Mouse (Mus musculus): ENCODE results near the gene Nostrin. TPM values are rescaled to one million over a fixed set of nuclear protein-coding genes. Genes with fewer than 3 reads are reported as not detected.

Nostrin gene
- total and polyA plus RNA-seq, 2 experiments from 2014 or later = 2.6 to 2.8 TPM

DNA sequence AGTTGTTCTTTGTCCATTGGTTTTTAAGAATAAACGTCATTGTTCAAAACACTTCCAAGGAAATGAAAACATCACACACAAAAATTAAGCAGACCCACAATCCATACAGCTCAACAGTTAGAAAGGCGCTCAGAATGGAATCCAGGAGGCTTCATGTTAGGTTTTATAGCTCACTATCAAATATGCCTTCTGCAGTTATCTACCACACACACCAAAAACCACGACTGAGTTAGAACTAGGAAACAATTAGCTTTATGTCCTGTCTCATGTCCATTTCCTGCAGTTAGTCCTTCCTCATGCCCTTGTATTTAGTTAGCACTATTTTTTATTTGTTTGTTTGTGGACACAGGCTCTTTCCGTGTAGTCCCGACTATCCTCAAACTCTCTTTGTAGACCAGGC is 55.5 kb downstream of the Nostrin start:
- no peak overlapping the region for H3K4me2 ChIP-seq (ENCODE audit: low read depth)
- no peaks in the 10 kb centered on the region for H3K4me1 ChIP-seq (ENCODE audit: insufficient read depth)
- TF ChIP-seq CTCF (IDR thresholded peaks at IDR 0.05; ENCODE audit: low read depth) = no peak
- no peaks in the 10 kb centered on the region for H3K36me3 ChIP-seq (ENCODE audit: insufficient read depth)
- H3K4me3 ChIP-seq (ENCODE audit: low read depth, low read length) = no peak overlapping the region
- H3K9me3 ChIP-seq (ENCODE audit: low read length) = no peaks in the 10 kb centered on the region
- WGBS = 92% methylated on average over 5 of the region's 5 CpGs
- H3K27ac ChIP-seq (ENCODE audit: low read depth, low read length) = no peak overlapping the region
- ATAC-seq (no peak), DNase-seq (no peak)
- H3K27me3 ChIP-seq (ENCODE audit: insufficient read depth, low read length) = no peaks in the 10 kb centered on the region
- no peak overlapping the region for H3K9ac ChIP-seq

- WGBS = 83% methylated on average over 5 of the region's 5 CpGs
- H3K4me2 ChIP-seq (ENCODE audit: low read depth) = no peak overlapping the region
- no peaks in the 10 kb centered on the region for H3K27me3 ChIP-seq (ENCODE audit: insufficient read depth, low read length)
- ATAC-seq (no peak), DNase-seq (no peak)
- H3K9ac ChIP-seq = no peak overlapping the region
- no peaks in the 10 kb centered on the region for H3K36me3 ChIP-seq (ENCODE audit: insufficient read depth)
- no peaks in the 10 kb centered on the region for H3K4me1 ChIP-seq (ENCODE audit: insufficient read depth)
- H3K27ac ChIP-seq (ENCODE audit: low read depth, low read length) = no peak overlapping the region
- H3K4me3 ChIP-seq (ENCODE audit: low read depth, low read length) = no peak overlapping the region
- no peaks in the 10 kb centered on the region for H3K9me3 ChIP-seq (ENCODE audit: low read length)
- no peak for TF ChIP-seq CTCF (IDR thresholded peaks at IDR 0.05; ENCODE audit: low read depth)
Measured at GRCm38 (mm10) chr2:69193555-69193954, 58.0 kb downstream of the Nostrin start.

DNA sequence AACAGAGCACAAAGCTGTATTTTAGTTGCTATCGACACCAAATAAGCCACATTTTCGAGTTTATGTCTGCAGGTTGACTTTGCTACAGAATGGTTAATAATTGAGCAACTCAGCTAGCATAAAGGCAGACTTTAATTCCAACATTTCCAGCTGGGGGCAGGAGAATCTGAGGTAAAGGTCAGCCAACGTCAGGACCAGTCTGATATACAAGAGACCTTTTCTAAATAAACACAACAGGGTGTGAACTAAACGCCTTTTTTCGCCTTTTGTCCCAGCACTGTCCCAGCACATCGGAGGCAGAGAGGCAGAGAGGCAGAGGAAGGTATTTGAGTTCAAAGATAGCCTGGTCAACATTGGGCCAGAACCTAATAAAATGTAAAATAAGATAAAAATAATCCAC is 69.6 kb downstream of the Nostrin start:
- 15% methylated on average over 6 of the region's 6 CpGs for WGBS

DNA sequence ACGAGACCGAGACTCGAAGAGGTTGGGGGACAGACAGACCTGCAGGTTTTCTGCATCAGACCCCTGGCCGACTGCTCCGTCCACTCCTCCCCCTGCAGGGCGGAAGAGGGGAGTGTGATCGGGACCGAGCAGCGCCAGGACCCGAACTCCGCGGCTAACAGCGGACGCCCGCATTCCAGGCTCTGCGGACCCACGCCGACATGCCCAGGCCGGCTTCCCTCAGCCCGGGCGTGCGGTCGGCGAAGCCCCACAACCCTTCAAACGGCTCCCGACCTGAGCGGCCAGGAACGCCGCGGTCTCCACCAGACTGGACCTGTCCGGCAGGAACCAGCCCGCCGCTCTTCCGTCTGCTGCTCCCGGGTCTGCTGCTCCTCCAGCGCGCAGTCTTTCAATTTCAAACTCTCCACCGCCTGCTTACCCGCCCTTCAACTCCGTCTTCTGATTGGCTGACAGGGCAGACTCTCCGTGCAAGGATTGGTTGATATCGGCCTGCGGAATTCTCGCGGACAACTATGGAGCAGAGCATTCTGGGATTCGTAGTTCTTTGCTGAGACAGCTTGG is 70.3 kb downstream of the Nostrin start, which contains the start of gene Spc25:
Spc25 (minus strand) TSS at position 404 of the 561 bp plus-strand sequence.
- H3K4me3 ChIP-seq (ENCODE audit: low read depth, low read length) = peak within 1 kb of the TSS; percentile 56
- no peak within 1 kb of the TSS for H3K27ac ChIP-seq (ENCODE audit: low read depth, low read length)
- peak; percentile 31 for TF ChIP-seq CTCF (IDR thresholded peaks at IDR 0.05; ENCODE audit: low read depth)
- under 1% methylated on average over 44 of the region's 46 CpGs for WGBS
- ATAC-seq = peak; percentile 100
- peak within 1 kb of the TSS; percentile 92 for H3K4me2 ChIP-seq (ENCODE audit: low read depth)
- H3K4me1 ChIP-seq (ENCODE audit: insufficient read depth) = no peaks in the 10 kb centered on the region
- no peaks in the 10 kb centered on the region for H3K9me3 ChIP-seq (ENCODE audit: low read length)
- peak; percentile 93 for DNase-seq
- H3K9ac ChIP-seq = peak within 1 kb of the TSS; percentile 33; the same call in 1 of the 2 replicates
- no peaks in the 10 kb centered on the region for H3K27me3 ChIP-seq (ENCODE audit: insufficient read depth, low read length)
- no peaks in the 10 kb centered on the region for H3K36me3 ChIP-seq (ENCODE audit: insufficient read depth)

More for the DNA sequence above, 69.6 kb downstream of the Nostrin start:
- H3K36me3 ChIP-seq (ENCODE audit: insufficient read depth) = no peaks in the 10 kb centered on the region
- DNase-seq = no peak
- TF ChIP-seq CTCF (IDR thresholded peaks at IDR 0.05; ENCODE audit: low read depth) = no peak
- H3K27ac ChIP-seq (ENCODE audit: low read depth, low read length) = no peak overlapping the region
- H3K9me3 ChIP-seq (ENCODE audit: low read length) = no peaks in the 10 kb centered on the region
- ATAC-seq = no peak
- H3K9ac ChIP-seq = peak overlapping the region; percentile 33; the same call in 1 of the 2 replicates
- H3K27me3 ChIP-seq (ENCODE audit: insufficient read depth, low read length) = no peaks in the 10 kb centered on the region
- peak overlapping the region; percentile 92 for H3K4me2 ChIP-seq (ENCODE audit: low read depth)
- peak overlapping the region; percentile 56 for H3K4me3 ChIP-seq (ENCODE audit: low read depth, low read length)
- H3K4me1 ChIP-seq (ENCODE audit: insufficient read depth) = no peaks in the 10 kb centered on the region

GRCm38 (mm10) chr2:69206523-69206922 is 70.9 kb downstream of the Nostrin start:
- Histone ChIP-seq H3K9me3 (ENCODE audit: low read length) (no peaks in the 10 kb centered on the region), H3K4me3 (ENCODE audit: low read depth, low read length) (no peak overlapping the region), H3K9ac (no peak overlapping the region), H3K36me3 (ENCODE audit: insufficient read depth) (no peaks in the 10 kb centered on the region), H3K4me1 (ENCODE audit: insufficient read depth) (no peaks in the 10 kb centered on the region), H3K27ac (ENCODE audit: low read depth, low read length) (no peak overlapping the region), H3K27me3 (ENCODE audit: insufficient read depth, low read length) (no peaks in the 10 kb centered on the region), H3K4me2 (ENCODE audit: low read depth) (peak overlapping the region; percentile 3; the same call in 1 of the 2 replicates)
- WGBS = 23% methylated on average over 7 of the region's 7 CpGs
- TF ChIP-seq CTCF (IDR thresholded peaks at IDR 0.05; ENCODE audit: low read depth) = no peak
- ATAC-seq (no peak), DNase-seq (no peak)

DNA sequence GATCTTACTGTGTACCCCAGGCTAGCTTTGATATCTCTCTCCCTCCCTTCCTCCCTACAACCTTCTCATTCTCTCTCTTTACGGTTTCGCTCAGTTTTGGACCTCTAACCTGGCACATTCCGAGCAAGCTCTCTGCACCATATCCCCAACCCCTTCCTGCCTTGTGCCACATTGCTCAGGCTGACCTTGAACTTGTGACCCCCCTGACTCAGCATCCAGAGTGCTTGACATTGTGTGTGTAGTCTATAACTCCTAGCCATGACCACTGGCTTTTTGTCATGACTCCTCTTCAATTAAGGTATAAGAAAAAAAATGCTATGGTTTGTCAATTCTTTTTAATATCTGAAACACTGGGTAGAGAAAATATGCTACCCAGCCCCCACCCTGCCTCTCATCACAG is 74.1 kb downstream of the Nostrin start:
- H3K27ac ChIP-seq (ENCODE audit: low read depth, low read length) = no peak overlapping the region
- H3K27me3 ChIP-seq (ENCODE audit: insufficient read depth, low read length) = no peaks in the 10 kb centered on the region
- no peaks in the 10 kb centered on the region for H3K9me3 ChIP-seq (ENCODE audit: low read length)
- H3K36me3 ChIP-seq (ENCODE audit: insufficient read depth) = no peaks in the 10 kb centered on the region
- ATAC-seq = no peak
- TF ChIP-seq CTCF (IDR thresholded peaks at IDR 0.05; ENCODE audit: low read depth) = no peak
- no peak overlapping the region for H3K4me2 ChIP-seq (ENCODE audit: low read depth)
- no peaks in the 10 kb centered on the region for H3K4me1 ChIP-seq (ENCODE audit: insufficient read depth)
- DNase-seq = no peak
- WGBS = 94% methylated on average over 3 of the region's 3 CpGs
- no peak overlapping the region for H3K9ac ChIP-seq
- H3K4me3 ChIP-seq (ENCODE audit: low read depth, low read length) = no peak overlapping the region

- no peak for TF ChIP-seq CTCF (IDR thresholded peaks at IDR 0.05; ENCODE audit: low read depth)
- H3K27me3 ChIP-seq (ENCODE audit: insufficient read depth, low read length) = no peaks in the 10 kb centered on the region
- no peaks in the 10 kb centered on the region for H3K4me1 ChIP-seq (ENCODE audit: insufficient read depth)
- WGBS = 82% methylated on average over 7 of the region's 7 CpGs
- H3K27ac ChIP-seq (ENCODE audit: low read depth, low read length) = no peak within 1 kb of the TSS
- H3K4me3 ChIP-seq (ENCODE audit: low read depth, low read length) = no peak within 1 kb of the TSS
- no peak within 1 kb of the TSS for H3K9ac ChIP-seq
- H3K9me3 ChIP-seq (ENCODE audit: low read length) = no peaks in the 10 kb centered on the region
- ATAC-seq = no peak
- H3K4me2 ChIP-seq (ENCODE audit: low read depth) = no peak within 1 kb of the TSS
- DNase-seq = no peak
- no peaks in the 10 kb centered on the region for H3K36me3 ChIP-seq (ENCODE audit: insufficient read depth)
Measured at GRCm38 (mm10) chr2:69210773-69211172, 75.2 kb downstream of the Nostrin start, which contains the start of gene G6pc2. G6pc2 (plus strand) TSS chr2:69211073.
